Mouse (Mus musculus): ENCODE results near the gene Usp24.

DNA sequence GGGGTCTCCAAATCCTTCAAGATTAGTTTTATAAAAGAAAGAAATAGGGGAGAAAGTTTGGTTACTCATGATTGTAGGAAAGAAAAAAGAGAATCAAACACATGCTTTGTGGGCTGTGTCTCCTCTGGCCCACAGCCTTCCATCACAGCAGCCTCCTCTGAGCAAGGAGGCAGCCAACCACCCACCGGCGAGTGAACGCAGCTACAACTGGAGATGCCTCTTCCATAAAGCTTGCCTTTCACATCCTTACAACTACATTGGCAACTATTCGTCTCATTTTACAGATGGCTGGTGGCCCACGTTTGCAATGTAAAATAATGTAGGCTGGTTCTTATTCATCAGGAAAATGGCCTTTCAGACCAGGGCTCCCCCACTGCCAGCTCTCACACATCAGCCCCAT is 121.2 kb downstream of the Usp24 start:
- no peak for TF ChIP-seq MAFK (IDR thresholded peaks at IDR 0.05; ENCODE audit: insufficient read depth, low read depth, low read length)
- TF ChIP-seq CHD2 (IDR thresholded peaks at IDR 0.05; ENCODE audit: low read depth, low read length) = no peak
- no peak for TF ChIP-seq ZNF384 (IDR thresholded peaks at IDR 0.05; ENCODE audit: low read depth, low read length)

Measured in ES-E14 (cell line).